ENCODE assay signal across 19 mouse cellular contexts in genomic region chr7:64995946-64996444, GRCm38 (mm10).
DNase-seq lines count a peak whose midpoint lies in the region; ATAC-seq and TF ChIP-seq lines count a peak whose summit lies in the region.
"Had no signal": no experiment of that assay in that cellular context is flagged by ENCODE, and none has a peak within 500 bp of the region (broad histone marks: within the 10 kb centered on the region; RNA-seq: fewer than 3 reads in every experiment).

No protein-coding gene starts in this region.

- H3K4me2 ChIP-seq in forebrain, embryonic 11.5 days (ENCODE audit: low read depth, low read length, severe bottlenecking) = no peak overlapping the region
- H3K4me2 ChIP-seq in hindbrain, embryonic 13.5 days = no peak overlapping the region
- no peak overlapping the region for H3K4me2 ChIP-seq in hindbrain, postnatal 0 days (ENCODE audit: low read depth, low read length)
- H3K4me2 ChIP-seq in forebrain, embryonic 15.5 days (replicated peaks) = no peak overlapping the region
- H3K4me2 ChIP-seq in midbrain, embryonic 11.5 days = no peak overlapping the region
- H3K4me2 ChIP-seq: hindbrain, embryonic 14.5 days had no signal

- H3K36me3 ChIP-seq in forebrain, embryonic 11.5 days (ENCODE audit: control insufficient read depth, insufficient read depth, low read length) = no peaks in the 10 kb centered on the region
- no peaks in the 10 kb centered on the region for H3K36me3 ChIP-seq in forebrain, embryonic 10.5 days (replicated peaks)
- no peaks in the 10 kb centered on the region for H3K36me3 ChIP-seq in hindbrain, embryonic 13.5 days
- no peaks in the 10 kb centered on the region for H3K36me3 ChIP-seq in hindbrain, postnatal 0 days (ENCODE audit: insufficient read depth, low read length)
- no peaks in the 10 kb centered on the region for H3K36me3 ChIP-seq in forebrain, embryonic 15.5 days
- no peaks in the 10 kb centered on the region for H3K36me3 ChIP-seq in midbrain, embryonic 11.5 days (ENCODE audit: control insufficient read depth, insufficient read depth, low read length)
- H3K36me3 ChIP-seq: heart, embryonic 10.5 days had no signal

- H3K27me3 ChIP-seq in forebrain, embryonic 11.5 days (ENCODE audit: control insufficient read depth, insufficient read depth, low read length) = no peaks in the 10 kb centered on the region
- no peaks in the 10 kb centered on the region for H3K27me3 ChIP-seq in forebrain, embryonic 10.5 days (ENCODE audit: poor library complexity, severe bottlenecking)
- H3K27me3 ChIP-seq in hindbrain, embryonic 13.5 days = no peaks in the 10 kb centered on the region
- no peaks in the 10 kb centered on the region for H3K27me3 ChIP-seq in hindbrain, postnatal 0 days (ENCODE audit: insufficient read depth, low read length)
- H3K27me3 ChIP-seq in forebrain, embryonic 15.5 days = no peaks in the 10 kb centered on the region
- no peaks in the 10 kb centered on the region for H3K27me3 ChIP-seq in midbrain, embryonic 11.5 days (ENCODE audit: control insufficient read depth, insufficient read depth, low read length)

- H3K27ac ChIP-seq in forebrain, embryonic 11.5 days (ENCODE audit: low read depth, low read length) = no peak overlapping the region
- no peak overlapping the region for H3K27ac ChIP-seq in forebrain, embryonic 10.5 days
- H3K27ac ChIP-seq in hindbrain, embryonic 13.5 days = peak overlapping the region; percentile 46; the same call in 1 of the 2 replicates
- H3K27ac ChIP-seq in hindbrain, postnatal 0 days = no peak overlapping the region
- H3K27ac ChIP-seq in forebrain, embryonic 15.5 days (replicated peaks) = no peak overlapping the region
- no peak overlapping the region for H3K27ac ChIP-seq in midbrain, embryonic 11.5 days (ENCODE audit: low read depth, low read length)
- H3K27ac ChIP-seq: heart, embryonic 10.5 days; hindbrain, embryonic 14.5 days had no signal

- H3K9me3 ChIP-seq in forebrain, embryonic 11.5 days (ENCODE audit: control insufficient read depth, low read length) = no peaks in the 10 kb centered on the region
- no peaks in the 10 kb centered on the region for H3K9me3 ChIP-seq in forebrain, embryonic 10.5 days
- H3K9me3 ChIP-seq in hindbrain, embryonic 13.5 days = no peaks in the 10 kb centered on the region
- no peaks in the 10 kb centered on the region for H3K9me3 ChIP-seq in hindbrain, postnatal 0 days (ENCODE audit: low read length)
- no peaks in the 10 kb centered on the region for H3K9me3 ChIP-seq in forebrain, embryonic 15.5 days
- H3K9me3 ChIP-seq in midbrain, embryonic 11.5 days (ENCODE audit: control insufficient read depth, low read length) = no peaks in the 10 kb centered on the region
- H3K9me3 ChIP-seq: heart, embryonic 10.5 days had no signal

- H3K4me1 ChIP-seq in forebrain, embryonic 11.5 days (replicated peaks; ENCODE audit: control insufficient read depth, insufficient read depth, low read length) = no peaks in the 10 kb centered on the region
- H3K4me1 ChIP-seq in forebrain, embryonic 10.5 days = peaks cover 8% of the 10 kb centered on the region
- peaks cover 10% of the 10 kb centered on the region; the same call in 1 of the 2 replicates for H3K4me1 ChIP-seq in hindbrain, embryonic 13.5 days (replicated peaks)
- H3K4me1 ChIP-seq in hindbrain, postnatal 0 days (ENCODE audit: insufficient read depth, low read length) = 0 out of 2 replicates have a peak, but pooled peaks cover 6% of the 10 kb centered on the region
- H3K4me1 ChIP-seq in forebrain, embryonic 15.5 days = no peaks in the 10 kb centered on the region; the same call in 1 of the 2 replicates
- H3K4me1 ChIP-seq in midbrain, embryonic 11.5 days (ENCODE audit: control insufficient read depth, insufficient read depth, low read length) = no peaks in the 10 kb centered on the region; the same call in 1 of the 2 replicates
- H3K4me1 ChIP-seq: heart, embryonic 10.5 days had no signal

- H3K9ac ChIP-seq in forebrain, embryonic 11.5 days (ENCODE audit: low read length) = no peak overlapping the region
- no peak overlapping the region for H3K9ac ChIP-seq in hindbrain, embryonic 13.5 days
- H3K9ac ChIP-seq in hindbrain, postnatal 0 days (replicated peaks; ENCODE audit: low read length) = no peak overlapping the region
- H3K9ac ChIP-seq in forebrain, embryonic 15.5 days (replicated peaks) = no peak overlapping the region
- H3K9ac ChIP-seq in midbrain, embryonic 11.5 days (ENCODE audit: low read length) = no peak overlapping the region
- H3K9ac ChIP-seq: hindbrain, embryonic 14.5 days had no signal

- WGBS in forebrain, embryonic 11.5 days = 40% methylated on average over 8 of the region's 8 CpGs
- 52% methylated on average over 8 of the region's 8 CpGs for WGBS in forebrain, embryonic 10.5 days
- WGBS in hindbrain, embryonic 13.5 days = 42% methylated on average over 8 of the region's 8 CpGs
- 37% methylated on average over 8 of the region's 8 CpGs for WGBS in hindbrain, postnatal 0 days
- 10% methylated on average over 8 of the region's 8 CpGs for WGBS in forebrain, embryonic 15.5 days
- 62% methylated on average over 8 of the region's 8 CpGs for WGBS in midbrain, embryonic 11.5 days

- TF ChIP-seq CTCF in hindbrain, postnatal 0 days (IDR thresholded peaks at IDR 0.05; ENCODE audit: low read depth) = no peak

- no peak overlapping the region for H3K4me3 ChIP-seq in forebrain, embryonic 11.5 days (ENCODE audit: low read depth, low read length)
- no peak overlapping the region for H3K4me3 ChIP-seq in forebrain, embryonic 10.5 days
- no peak overlapping the region for H3K4me3 ChIP-seq in hindbrain, embryonic 13.5 days
- H3K4me3 ChIP-seq in hindbrain, postnatal 0 days (ENCODE audit: low read length) = no peak overlapping the region
- H3K4me3 ChIP-seq in forebrain, embryonic 15.5 days = no peak overlapping the region
- H3K4me3 ChIP-seq in midbrain, embryonic 11.5 days (ENCODE audit: low read depth, low read length) = no peak overlapping the region
- H3K4me3 ChIP-seq: heart, embryonic 10.5 days had no signal

- peak; percentile 39; the same call in 1 of the 2 replicates for ATAC-seq in forebrain, embryonic 11.5 days (replicated peaks; ENCODE audit: low FRiP score)
- ATAC-seq in hindbrain, embryonic 13.5 days (ENCODE audit: low FRiP score) = no peak
- ATAC-seq in hindbrain, postnatal 0 days = no peak
- 0 out of 2 replicates have a peak, but pooled peaks have one; percentile 32 for ATAC-seq in forebrain, embryonic 15.5 days (replicated peaks)
- no peak for ATAC-seq in midbrain, embryonic 11.5 days (ENCODE audit: low FRiP score)
- ATAC-seq: activated CD4-positive, CD25-positive, alpha-beta regulatory T cell, adult 4 months; intestine, postnatal 0 days had no signal

- DNase-seq in forebrain, embryonic 11.5 days (ENCODE audit: low spot score) = peak; percentile 38
- no peak for DNase-seq in forebrain, embryonic 10.5 days (ENCODE audit: extremely low spot score, low spot score)
- no peak for DNase-seq in hindbrain, postnatal 0 days (ENCODE audit: low spot score)
- DNase-seq in R1 (ENCODE audit: low read depth, low spot score) = peak; percentile 61
- no peak for DNase-seq in midbrain, embryonic 11.5 days (ENCODE audit: low spot score, missing footprints)
- no peak for DNase-seq in liver
- DNase-seq: adrenal gland, postnatal 14 days; cerebellum, adult 18-20 months; cerebellum, postnatal 10 days; gastrocnemius, postnatal 36 days; heart, adult 18-20 months; heart, postnatal 10 days; kidney, adult 8-10 months had no signal

Comparison
In these comparisons a context has a peak if more than half of its experiments do, and no peak if none do; other contexts are left out.
1. DNase-seq: peak in forebrain, embryonic 11.5 days (single experiment) and R1 (single experiment); none in forebrain, embryonic 10.5 days (single experiment), hindbrain, postnatal 0 days (single experiment), midbrain, embryonic 11.5 days (single experiment) and liver (single experiment).
2. ATAC-seq: peak in forebrain, embryonic 11.5 days (single experiment) and forebrain, embryonic 15.5 days (single experiment); none in hindbrain, embryonic 13.5 days (single experiment), hindbrain, postnatal 0 days (single experiment) and midbrain, embryonic 11.5 days (single experiment).